Mouse (Mus musculus) MEL (cell line): ENCODE results near the gene Cttnbp2.

Experiments used
- CTCF ChIP-seq, 3 experiments: IDR thresholded peaks in 2 of 3; conservative IDR thresholded peaks in 1 of 3; 2 replicates each; pipeline ENCODE4 v1.5.1; 2011 to 2012; ENCODE audit warnings: low read length in 3 of 3, low read depth in 2 of 3, mild to moderate bottlenecking in 2 of 3, improper control_type of control experiment in 1 of 3, inconsistent platforms in 1 of 3, mixed read lengths in 1 of 3, moderate library complexity in 1 of 3; ENCODE audit not compliant: control insufficient read depth in 1 of 3, insufficient read depth in 1 of 3, poor library complexity in 1 of 3, severe bottlenecking in 1 of 3
- E2F4 ChIP-seq: IDR thresholded peaks from 2 replicates; pipeline ENCODE4 v1.6.1; 2011; ENCODE audit warnings: low read depth, low read length, improper control_type of control experiment, borderline replicate concordance
- HCFC1 ChIP-seq: IDR thresholded peaks from 2 replicates; pipeline ENCODE4 v1.6.1; 2012; ENCODE audit warnings: low read depth, mild to moderate bottlenecking, inconsistent platforms, low read length, improper control_type of control experiment, moderate library complexity
- KAT2A ChIP-seq: conservative IDR thresholded peaks from 2 replicates; pipeline ENCODE4 v1.6.1; 2012; ENCODE audit warnings: low read depth, low read length, improper control_type of control experiment, inconsistent platforms
- NRF1 ChIP-seq: IDR thresholded peaks from 2 replicates; pipeline ENCODE4 v1.6.1; 2014; ENCODE audit warnings: low read depth, mild to moderate bottlenecking, inconsistent platforms, low read length, improper control_type of control experiment, moderate library complexity; ENCODE audit not compliant: poor library complexity, insufficient read depth, severe bottlenecking
- POLR2A ChIP-seq, 2 experiments: IDR thresholded peaks; 2 replicates each; pipeline ENCODE4 v1.6.1; 2011 to 2012; ENCODE audit warnings: low read length in 2 of 2, mild to moderate bottlenecking in 2 of 2, control low read depth in 1 of 2, improper control_type of control experiment in 1 of 2, low read depth in 1 of 2, moderate library complexity in 1 of 2; ENCODE audit not compliant: control insufficient read depth in 1 of 2, insufficient read depth in 1 of 2, poor library complexity in 1 of 2
- POLR2AphosphoS2 ChIP-seq: IDR thresholded peaks from 2 replicates; pipeline ENCODE4 v1.6.1; 2011; ENCODE audit warnings: low read length, improper control_type of control experiment
- RCOR1 ChIP-seq: IDR thresholded peaks from 2 replicates; pipeline ENCODE4 v1.6.1; 2012; ENCODE audit warnings: low read depth, mild to moderate bottlenecking, inconsistent platforms, low read length, improper control_type of control experiment
- TAL1 ChIP-seq: IDR thresholded peaks from 2 replicates; pipeline ENCODE4 v1.6.1; 2012; ENCODE audit warnings: mild to moderate bottlenecking, inconsistent platforms, low read length, moderate library complexity, mixed read lengths
- ZC3H11A ChIP-seq: IDR thresholded peaks from 2 replicates; pipeline ENCODE4 v1.6.1; 2012; ENCODE audit warnings: low read depth, mild to moderate bottlenecking, inconsistent platforms, low read length, improper control_type of control experiment

DNA sequence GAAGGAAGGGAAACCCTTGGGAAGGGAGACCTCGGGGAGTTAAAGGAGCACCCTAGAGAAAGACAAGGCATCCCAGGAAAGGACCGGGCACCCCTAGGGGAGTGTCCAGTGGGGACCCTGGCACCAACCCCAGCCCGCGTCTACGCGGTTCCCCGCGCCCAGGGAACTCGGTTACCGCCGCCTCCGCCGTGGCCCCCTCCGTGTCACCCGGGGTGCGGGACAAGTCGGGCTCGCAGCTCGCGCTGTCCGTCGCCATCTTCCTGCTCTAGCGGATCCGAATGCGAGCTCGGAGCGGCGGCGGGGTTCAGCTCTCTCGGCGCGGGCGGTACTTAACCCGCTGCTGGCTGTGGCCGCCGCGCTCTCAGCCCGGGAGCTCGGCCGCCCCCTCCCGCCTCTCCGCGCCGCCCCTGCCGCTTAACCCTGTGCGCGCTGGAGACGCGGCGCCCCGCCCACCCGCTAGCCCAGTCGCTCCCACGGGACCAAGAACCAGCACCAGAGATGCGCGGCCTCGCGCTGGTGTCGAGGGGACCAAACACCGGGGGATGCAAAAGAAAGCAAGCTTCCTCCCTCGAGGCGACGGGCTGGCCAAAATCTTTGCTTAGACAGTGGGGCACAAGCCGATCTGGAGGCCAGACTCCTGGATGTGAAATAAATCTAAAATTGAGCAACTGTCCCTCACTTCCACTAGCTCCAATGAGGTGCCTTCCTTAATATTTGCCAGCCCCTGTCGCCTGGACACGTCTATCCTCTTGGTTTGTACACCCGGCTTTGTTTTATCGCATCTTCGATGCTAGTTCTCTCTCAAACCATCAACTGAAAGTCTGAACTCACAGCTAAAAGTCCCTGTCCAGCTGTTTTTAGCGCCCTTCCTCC, at the start of gene Cttnbp2:
- no peak for TF ChIP-seq E2F4
- TF ChIP-seq CTCF (IDR thresholded peaks at IDR 0.05 in 2 of 3, conservative IDR thresholded peaks at IDR 0.05 in 1 of 3; ENCODE audit: control insufficient read depth in 1 of 3, insufficient read depth in 1 of 3, low read depth in 2 of 3, low read length in 3 of 3, poor library complexity in 1 of 3, severe bottlenecking in 1 of 3) = no peak
- TF ChIP-seq POLR2A (IDR thresholded peaks at IDR 0.05; ENCODE audit: control insufficient read depth in 1 of 2, insufficient read depth in 1 of 2, low read depth in 1 of 2, low read length in 2 of 2, poor library complexity in 1 of 2) = no peak
- no peak for TF ChIP-seq RCOR1
- no peak for TF ChIP-seq KAT2A
- TF ChIP-seq HCFC1 = no peak
- TF ChIP-seq NRF1 = no peak
- no peak for TF ChIP-seq TAL1
- TF ChIP-seq ZC3H11A = no peak
- no peak for TF ChIP-seq POLR2AphosphoS2
